Mouse (Mus musculus): ENCODE results near the gene Lgsn.
A peak's percentile ranks its signal among the peaks of the same experiment; 100 is the strongest.

Gene Lgsn

GRCm38 (mm10) chr1:31176101-31176500, at the start of gene Lgsn:
Lgsn (plus strand) TSS chr1:31176401.
- DNase-seq (ENCODE audit: low spot score): no peak

DNA sequence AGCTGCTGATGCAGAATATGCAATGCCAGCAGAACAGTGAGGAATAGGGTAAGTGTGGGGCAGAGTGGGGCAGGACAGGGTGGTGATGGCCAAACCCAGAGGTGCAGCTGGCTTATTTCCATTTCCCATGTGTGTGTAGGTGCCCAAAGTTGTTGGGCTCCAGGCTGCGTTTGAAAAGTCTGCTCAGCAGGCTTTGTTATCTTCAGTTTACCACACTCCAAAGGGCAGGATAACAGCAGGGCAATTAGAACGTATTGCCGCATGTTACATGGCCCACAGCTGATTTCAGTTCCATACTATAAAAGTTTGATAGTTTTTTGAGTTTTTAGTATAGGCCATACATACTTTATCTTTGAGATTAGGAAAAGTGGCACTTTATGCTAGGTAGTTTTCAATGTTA, 37.8 kb upstream of the Lgsn start:
- DNase-seq (ENCODE audit: low spot score): no peak

DNA sequence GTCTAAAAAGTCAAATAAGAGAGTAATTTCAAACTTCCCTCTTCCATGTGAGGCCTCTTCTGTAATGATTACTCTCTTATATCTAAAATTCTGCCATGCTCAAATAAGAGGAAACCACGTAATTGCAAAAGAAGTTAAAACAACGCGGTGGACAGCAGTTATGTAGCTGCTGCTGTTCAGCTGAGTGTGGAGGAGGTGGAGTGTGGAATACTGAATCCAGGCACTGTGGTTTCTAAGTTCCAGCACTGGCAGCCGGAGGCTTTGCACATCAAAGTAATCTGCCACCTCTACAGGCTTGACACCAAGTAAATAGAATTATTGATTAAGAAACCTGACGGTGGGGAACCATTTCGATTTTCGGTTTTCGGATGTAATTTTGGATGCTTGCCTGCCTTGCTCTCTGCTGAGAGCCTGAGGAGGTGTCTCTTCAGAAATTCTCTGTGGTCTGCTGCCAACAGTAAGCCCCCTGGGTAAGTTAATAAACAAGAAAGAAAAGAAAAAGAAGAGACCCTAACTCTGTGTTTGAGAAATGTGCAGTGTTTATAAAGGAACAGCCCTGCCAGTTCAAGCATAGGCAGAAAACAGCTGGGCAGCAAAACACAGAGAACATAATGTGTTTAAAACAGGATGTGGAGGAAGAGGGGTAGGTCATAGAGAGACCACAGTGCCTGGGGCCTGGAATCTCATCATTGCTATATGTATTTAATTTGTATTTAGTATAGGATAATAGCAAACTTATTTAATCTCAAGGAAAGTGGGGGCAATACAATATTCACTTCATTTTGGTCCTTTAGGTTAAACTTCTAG, 33.7 kb upstream of the Lgsn start:
- no peak for DNase-seq (ENCODE audit: low spot score)

- DNase-seq (ENCODE audit: low spot score): no peak
Measured at GRCm38 (mm10) chr1:31143571-31143970, 32.6 kb upstream of the Lgsn start.

GRCm38 (mm10) chr1:31149671-31150070, 26.5 kb upstream of the Lgsn start:
- no peak for DNase-seq (ENCODE audit: low spot score)

- no peak for DNase-seq (ENCODE audit: low spot score)
Measured at GRCm38 (mm10) chr1:31150546-31150945, 25.7 kb upstream of the Lgsn start.

DNA sequence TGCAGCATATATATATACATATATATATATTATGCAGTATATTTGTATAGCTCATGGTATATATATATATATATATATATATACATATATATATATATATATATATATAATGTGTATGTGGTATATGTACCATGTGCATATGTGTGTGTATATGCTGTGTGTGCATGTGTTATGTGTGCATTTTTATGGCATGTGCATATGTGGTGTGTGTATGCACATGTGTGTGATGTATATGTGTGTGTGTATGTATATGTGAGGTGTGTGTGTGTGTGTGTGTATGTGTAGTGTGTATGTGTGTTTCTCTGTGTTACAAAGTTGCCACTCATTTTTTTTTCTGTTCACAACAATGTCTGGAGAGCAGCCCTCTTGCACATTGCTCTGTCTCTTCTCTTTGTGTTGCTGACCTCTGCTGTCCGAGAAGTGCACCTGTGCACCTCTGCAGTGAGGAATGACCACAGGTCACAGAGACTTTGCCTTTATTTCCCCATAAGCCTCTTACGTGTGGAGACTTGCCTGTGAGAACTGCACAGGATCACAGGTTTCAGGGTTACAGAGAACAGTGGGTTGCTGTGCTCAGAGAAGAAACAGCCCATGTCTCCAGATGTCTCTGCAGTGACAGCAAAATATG, 23.3 kb upstream of the Lgsn start:
- DNase-seq (ENCODE audit: low spot score): no peak

DNA sequence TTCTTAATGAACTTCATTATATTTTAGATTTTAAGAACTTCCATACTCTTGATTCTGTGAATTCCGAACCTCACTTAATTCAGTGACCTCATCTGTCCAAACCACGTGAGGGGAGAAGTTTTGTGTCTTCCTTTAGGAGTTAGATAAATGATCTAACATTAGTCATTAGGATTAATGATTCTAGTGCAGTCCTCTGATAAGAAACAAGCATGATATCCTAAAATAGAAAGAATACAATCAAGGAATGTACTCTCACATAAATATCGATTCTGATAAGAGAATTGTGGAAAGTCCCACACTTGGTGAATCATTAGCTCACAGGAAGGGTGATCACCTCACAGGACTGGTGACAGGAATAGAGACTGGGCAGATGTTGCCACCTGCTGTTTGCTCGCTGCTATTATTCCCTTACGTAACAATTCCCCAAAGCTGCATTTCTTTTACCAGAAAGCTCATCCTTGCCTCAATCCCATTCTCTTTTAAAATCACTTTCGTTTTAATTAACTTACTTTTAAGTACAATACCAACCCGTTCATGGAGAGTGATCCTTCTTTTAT, 22.3 kb upstream of the Lgsn start:
- DNase-seq (ENCODE audit: low spot score): peak; percentile 60

GRCm38 (mm10) chr1:31156185-31156584, 20.0 kb upstream of the Lgsn start:
- DNase-seq (ENCODE audit: low spot score): no peak

DNA sequence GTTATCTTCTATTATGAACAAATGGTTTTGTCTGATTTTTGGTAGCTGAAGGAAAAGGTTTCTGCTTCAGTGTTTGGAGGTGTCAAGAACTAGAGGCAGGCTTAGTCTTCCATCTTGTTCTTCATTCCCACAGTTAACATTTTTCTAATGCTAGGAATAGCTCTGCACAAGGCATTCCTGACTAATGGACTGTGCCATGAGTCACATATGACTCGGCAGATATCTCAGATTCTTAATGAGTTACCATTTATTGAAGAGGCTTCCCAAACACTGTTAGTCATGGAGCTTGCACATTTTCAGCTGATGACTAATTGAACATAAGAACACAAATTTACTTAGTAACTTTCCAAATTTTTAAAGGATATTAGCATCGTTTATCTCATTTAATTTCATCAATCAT, 19.3 kb upstream of the Lgsn start:
- DNase-seq (ENCODE audit: low spot score): no peak

DNA sequence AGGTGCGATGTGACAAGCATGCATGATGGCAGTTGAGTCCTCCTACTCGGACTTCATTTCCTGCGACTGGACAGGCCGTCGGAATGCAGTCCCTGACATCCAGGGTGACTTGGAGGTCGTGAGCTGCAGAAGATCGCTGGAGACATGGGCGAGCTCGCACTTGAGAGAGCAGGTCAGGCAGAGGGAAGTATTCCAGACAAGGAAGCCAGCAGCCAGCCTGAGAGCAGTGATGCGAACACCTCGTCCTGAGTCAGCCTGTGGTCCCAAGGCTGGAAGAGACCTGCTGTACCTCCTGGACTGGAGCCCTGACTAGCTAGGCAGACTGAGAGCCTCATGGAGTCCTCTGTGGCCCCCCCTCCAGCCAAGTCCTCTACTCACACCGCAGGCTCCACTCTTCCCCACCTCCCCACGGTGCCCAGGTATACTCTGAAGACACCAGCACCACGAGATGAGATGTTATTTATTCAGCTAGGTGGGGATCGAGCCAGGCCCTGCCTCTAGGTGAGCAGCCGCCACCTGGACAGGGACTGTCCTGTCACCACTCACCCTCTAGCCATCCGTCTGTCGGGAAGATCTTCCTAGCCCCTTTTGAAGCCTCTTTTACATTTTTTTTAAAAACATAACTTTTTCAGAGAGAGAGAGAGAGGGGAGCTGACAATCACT, 11.5 kb upstream of the Lgsn start:
- no peak for DNase-seq (ENCODE audit: low spot score)

DNA sequence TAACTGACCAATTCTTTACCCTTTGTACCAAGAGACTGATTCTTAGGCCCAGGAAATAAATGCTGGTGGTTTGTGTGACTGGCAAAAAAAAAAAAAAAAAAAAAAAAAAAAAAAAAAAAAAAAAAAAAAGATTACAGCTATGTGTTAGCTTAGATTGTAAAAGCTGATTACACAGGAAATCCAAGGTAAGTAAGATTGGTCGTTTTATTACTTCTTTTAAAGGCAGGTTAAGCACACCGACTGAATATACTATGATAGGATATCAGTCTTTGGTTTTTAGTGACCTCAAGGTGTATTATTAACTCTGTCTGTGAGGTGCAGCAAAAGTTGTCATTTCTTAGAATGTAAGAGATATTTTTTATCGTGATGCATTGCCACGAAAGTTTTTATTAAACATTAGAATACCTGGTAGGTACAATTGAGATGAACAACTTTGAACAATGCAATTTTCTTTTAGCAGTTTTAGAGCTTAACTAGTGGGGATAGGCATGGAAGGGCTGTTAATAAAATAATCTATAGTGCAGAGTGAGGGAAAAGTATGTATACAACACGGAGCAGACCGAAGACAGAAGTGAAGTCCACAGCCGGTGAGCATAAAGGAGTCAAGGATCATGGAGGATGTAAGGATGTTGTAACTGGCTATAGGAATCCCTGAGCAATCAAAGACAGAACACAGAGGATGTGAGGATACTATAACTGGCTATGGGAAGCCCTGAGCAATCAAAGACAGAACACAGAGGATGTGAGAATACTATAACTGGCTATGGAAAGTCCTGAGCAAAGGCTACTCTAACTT, 10.7 kb upstream of the Lgsn start:
- DNase-seq (ENCODE audit: low spot score): no peak

DNA sequence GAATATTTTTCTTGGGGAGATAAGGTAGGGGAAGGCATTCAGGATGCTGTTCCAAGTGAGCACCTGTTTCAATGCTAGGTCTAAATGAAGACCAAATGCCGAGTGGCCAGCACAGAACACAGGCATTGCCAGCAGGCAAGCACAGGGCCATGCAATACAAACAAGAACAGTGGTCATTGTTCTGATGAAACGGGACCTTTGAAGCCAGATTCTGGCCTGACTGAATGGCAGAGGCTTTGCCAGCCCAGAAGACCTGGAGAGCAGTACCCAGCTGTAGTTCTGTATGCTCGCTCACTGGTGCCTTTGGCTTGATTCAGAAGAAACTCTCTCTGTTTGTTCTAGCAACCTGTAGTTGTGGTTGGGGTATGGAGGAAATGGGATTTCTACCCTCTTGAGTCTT, 800 bp upstream of the Lgsn start:
- no peak for DNase-seq (ENCODE audit: low spot score)

- DNase-seq (ENCODE audit: low spot score): no peak
Measured at GRCm38 (mm10) chr1:31178264-31178663, 2.1 kb downstream of the Lgsn start.

DNA sequence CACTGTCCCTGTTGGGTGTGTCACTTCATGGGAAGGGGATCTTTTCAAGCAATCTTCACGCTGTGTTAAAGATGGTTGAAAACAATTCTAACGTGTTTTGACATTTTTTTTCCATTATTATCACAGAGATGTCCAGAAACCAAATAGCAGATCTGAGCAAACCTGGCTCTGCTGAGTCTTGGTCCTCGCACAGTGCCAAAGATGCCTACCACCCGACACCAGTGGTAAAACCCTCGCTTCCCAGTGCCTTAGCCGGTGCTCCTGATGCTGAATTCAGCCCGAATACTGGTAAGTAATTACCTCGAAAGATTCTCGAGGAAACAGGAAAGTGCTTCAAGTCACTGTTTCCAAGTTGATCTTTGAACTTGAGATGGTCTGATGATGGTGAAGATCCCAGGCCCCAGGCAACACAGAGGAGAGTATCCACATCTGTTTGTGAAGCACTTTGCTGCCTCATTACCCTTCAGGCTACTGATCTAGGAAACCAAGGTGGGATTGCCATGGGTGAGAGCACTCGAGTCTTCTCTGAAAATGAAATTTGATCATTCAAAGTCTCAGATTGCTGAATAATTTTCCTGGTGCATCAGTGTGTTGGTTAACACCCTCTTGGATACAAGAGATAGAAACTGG, 14.2 kb downstream of the Lgsn start:
- no peak for DNase-seq (ENCODE audit: low spot score)

DNA sequence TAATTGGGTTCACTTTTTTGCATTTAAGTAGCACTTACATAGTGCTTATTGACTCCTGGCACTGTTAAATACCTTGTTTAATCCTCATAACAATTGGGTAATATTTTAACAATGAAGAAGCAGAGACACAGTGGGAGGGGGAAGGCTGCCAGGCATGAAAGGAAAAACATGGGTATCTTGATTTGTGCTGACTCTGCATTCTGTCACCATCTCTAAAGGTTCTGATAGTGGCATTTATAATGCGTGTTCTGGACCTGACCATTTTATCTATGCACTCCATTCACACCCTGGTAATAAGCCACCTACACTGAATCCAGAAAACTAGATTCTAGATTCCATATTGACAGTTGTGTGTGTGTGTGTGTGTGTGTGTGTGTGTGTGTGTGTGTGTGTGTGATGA, 19.4 kb downstream of the Lgsn start:
- no peak for DNase-seq (ENCODE audit: low spot score)

DNA sequence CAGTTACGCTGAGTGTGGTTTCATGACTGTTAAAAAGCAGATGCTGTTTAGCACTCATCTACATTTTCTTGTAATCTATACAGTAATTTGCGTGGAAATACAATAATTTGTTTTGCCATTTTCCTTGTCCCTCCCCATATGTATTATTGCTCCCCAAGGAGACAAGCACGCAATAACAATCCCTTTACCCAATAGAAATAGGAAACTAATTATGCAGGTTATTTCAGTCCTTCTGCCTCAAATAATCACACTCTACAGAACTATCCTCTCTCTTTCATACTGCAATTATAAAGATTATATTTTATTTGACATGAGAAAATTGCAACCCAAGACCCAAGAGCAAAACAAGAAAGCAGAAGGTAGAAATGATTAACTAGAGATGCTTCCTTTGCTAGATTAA, 20.8 kb downstream of the Lgsn start:
- DNase-seq (ENCODE audit: low spot score): no peak

GRCm38 (mm10) chr1:31203771-31204170, 27.6 kb downstream of the Lgsn start:
- no peak for DNase-seq (ENCODE audit: low spot score)

DNA sequence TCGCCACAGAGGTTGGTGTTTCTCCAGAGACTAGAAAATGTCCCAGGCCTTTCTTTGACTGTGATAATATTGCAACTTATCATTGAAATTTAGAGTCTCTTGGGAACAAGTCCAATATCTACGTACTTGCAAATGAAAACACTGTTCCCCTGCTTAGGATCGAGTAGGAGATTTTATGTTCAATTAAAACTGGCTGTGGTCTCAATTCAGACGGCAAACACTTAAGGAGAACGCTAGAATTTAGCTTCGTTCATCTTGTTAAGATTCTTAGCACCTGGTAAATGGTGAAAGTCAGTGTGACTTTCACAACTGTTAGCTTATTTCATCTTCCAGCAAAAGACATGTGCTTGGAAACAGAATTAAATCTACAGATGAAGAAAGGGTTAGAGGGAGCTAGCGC, 29.1 kb downstream of the Lgsn start:
- no peak for DNase-seq (ENCODE audit: low spot score)

GRCm38 (mm10) chr1:31205770-31206169, 29.6 kb downstream of the Lgsn start:
- DNase-seq (ENCODE audit: low spot score): no peak

GRCm38 (mm10) chr1:31210144-31210543, 33.9 kb downstream of the Lgsn start:
- peak; percentile 54 for DNase-seq (ENCODE audit: low spot score)

- DNase-seq (ENCODE audit: low spot score): no peak
Measured at GRCm38 (mm10) chr1:31214831-31215230, 38.6 kb downstream of the Lgsn start.
